Mouse (Mus musculus): ENCODE data around the gene Cntrob.
A peak's percentile ranks its signal among the peaks of the same experiment; 100 is the strongest.

DNA sequence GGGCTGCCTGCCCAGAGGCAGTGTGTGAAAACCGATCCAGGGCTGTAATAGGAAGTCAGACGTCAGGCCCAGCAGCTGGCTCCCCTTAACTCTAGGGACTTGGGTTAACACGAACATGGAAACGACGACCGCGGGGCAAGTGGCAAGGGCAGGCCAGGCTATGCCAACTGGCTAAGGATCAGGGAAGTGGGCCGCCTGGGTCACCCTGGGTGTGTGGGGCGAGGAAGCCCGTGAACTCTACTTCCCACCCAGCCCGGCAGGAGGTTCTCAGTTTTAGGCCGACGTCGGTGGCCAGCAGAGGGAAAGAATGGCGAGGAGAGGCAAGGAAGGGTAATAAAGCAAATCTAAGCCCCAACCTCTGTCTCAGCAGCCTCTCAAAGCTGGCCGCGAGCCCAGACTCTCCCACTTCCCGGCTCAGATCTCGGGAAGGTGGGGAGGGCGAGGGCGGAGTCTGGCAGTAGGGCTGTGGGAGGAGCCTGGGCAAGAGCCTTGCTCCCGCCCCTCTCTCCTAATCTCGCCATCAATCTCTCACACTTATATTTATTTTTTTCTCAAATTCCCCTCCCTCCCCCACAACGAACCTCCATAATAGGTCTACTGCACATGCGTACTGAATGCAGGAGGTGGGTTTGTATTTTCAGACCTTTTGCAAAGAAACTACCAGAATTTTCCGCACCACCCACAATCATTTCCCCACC lies 42.7 kb upstream of the Cntrob start:
- TF ChIP-seq POLR2A (IDR thresholded peaks at IDR 0.05; ENCODE audit: control insufficient read depth in 1 of 2, insufficient read depth in 1 of 2, low read depth in 1 of 2, low read length in 2 of 2, poor library complexity in 1 of 2) (no peak), MAFK (IDR thresholded peaks at IDR 0.05; ENCODE audit: borderline replicate concordance, low read depth, low read length) (no peak), CHD2 (IDR thresholded peaks at IDR 0.05; ENCODE audit: low read length) (no peak), MAZ (IDR thresholded peaks at IDR 0.05; ENCODE audit: low read depth, low read length) (peak; percentile 94), TCF12 (IDR thresholded peaks at IDR 0.05; ENCODE audit: low read depth, low read length) (no peak)

Measured in MEL (cell line).